Mouse (Mus musculus) megakaryocyte, adult 5-6 weeks (primary cell): ENCODE measurements around the gene Polr2m. TPM values are rescaled to one million over a fixed set of nuclear protein-coding genes. Genes with fewer than 3 reads are reported as not detected.

Source experiments
- ATAC-seq: 2 replicates; pipeline ENCODE4 v1.8.0; 2016; ENCODE audit warnings: mild to moderate bottlenecking, inconsistent platforms; ENCODE audit not compliant: poor library complexity, severe bottlenecking
- total RNA-seq, 2 experiments: library from RNA; stranded (forward) in 1 of 2; stranded (reverse) in 1 of 2; fragments of 153-499, 151-499 nt in 1 of 2; fragments of 221-1000, 200-1000 nt in 1 of 2; gene quantifications; 2 replicates each; pipeline versions ENCODE4 v1.2.3 to v1.2.4; 2015 to 2017

The Polr2m gene
- total RNA-seq, 2 experiments from 2014 or later, result 62.7 to 92.6 TPM

DNA sequence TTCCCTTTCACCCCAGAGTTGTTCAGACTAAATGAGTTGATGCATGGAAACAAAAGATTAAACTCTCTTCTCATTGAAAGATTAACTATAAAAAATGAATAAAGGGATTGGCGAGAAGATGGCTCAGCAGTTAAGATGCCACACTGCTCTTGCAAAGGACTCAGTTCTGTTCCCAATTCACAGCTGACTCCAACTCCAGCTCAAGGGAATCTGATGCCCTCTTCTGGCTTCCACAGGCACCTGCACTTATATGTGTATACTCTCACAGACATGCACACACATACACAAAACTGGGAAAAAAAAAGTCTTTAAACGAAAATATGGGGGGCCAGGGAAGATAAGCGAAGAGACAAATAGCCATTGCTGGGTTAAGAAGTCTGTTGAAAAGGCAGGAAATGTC is 9.1 kb downstream of the Polr2m start:
- no peak for ATAC-seq

- no peak for ATAC-seq
These were observed 10.2 kb downstream of the Polr2m start for GRCm38 (mm10) chr9:71475536-71475935.

DNA sequence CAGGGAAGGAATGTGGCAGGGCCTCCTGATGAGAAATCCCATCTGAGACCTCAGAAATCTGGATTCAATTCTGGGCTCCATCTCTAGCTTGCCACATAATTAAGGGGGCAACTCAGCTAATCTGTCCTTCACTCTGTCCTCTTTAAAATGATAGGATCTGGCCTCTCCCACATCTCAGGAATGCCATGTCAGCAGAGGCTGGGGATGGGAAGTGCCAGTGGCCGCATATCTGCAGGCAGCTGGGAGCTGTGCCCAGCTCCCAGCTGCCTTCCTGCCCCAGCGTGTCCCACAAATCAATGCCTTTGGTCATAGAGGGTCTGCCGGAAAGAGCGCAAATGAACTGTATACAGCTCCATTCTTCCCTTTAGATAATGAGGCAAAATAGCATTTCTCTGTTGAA is 18.3 kb downstream of the Polr2m start:
- ATAC-seq, result no peak

DNA sequence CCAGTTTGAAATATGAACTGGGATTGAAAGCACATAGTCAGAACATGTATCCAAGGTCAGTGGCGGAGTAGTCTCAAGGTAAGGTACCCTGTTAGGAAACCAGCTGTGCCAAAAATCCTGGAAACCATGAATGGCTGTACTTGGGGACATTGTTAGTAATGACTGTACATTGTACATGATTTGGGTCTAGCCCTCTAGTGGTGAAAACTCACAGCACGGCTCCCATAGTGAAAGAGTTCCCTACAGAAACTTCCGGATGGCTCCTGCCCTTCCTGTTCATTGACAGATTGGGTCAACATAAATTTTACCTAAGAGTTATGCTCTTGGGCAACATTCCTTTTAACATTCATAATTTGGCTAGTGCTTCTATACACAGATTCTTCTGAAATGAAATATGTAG is 19.6 kb downstream of the Polr2m start:
- no peak for ATAC-seq

GRCm38 (mm10) chr9:71463072-71463667 is 22.6 kb downstream of the Polr2m start:
- ATAC-seq, result no peak

DNA sequence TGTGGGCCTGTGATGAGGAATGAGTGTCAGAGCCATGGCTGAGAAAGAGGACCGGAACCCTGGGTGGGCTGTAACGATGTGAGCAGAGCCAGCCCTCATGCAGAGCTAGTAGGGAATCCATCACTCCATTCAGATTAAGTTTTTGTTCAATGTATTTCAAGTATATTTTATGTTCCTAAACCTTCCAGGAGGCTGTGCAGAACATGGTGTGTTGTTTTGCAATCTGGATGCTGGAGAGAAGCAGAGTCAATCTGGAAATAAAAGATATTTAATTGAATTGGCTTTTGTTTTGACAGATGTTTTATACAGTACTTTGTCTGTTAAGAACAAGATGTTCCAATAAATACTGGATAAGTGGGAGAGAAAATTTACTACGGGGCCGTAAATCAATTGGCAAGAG is 29.0 kb downstream of the Polr2m start:
- ATAC-seq, result no peak

DNA sequence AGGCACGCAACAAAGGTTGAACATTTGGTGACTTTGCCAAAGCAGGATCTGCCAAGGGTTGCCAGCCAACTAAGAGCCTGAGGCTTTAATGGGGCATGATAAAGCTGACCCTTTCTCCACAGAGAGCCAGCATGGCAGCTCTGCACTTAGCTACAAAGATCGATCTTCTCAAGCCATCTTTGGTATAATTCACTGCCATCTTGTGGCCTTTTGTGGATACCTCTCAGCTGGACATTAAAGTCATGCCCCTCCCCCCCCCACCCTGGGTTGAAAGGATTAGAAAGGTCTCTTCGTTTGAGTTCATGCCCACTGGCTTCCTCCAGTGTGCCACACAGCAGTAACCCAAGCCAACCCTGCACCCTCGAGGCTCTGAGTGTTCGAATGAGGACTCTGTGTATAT is 31.8 kb downstream of the Polr2m start:
- no peak for ATAC-seq

DNA sequence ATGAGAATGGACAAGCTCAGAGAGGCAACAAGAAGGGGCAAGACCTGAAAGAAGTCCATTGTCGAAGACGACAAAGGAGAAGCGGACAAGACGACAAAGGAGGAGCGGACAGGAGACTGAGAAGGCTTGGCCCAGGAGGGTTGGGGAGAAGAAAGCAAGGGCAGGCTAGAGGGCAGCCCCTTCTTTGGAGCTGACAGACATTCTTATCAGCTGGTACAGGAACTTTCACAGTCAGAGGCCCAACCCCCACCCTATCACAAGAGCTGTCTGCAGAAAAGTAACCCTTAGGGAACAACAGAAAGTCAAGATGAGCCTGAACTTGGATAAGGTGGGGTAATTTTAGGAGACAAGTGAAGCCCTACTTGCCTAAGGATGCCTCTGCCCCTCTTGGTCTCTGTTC is 32.4 kb downstream of the Polr2m start:
- ATAC-seq, result no peak

GRCm38 (mm10) chr9:71450626-71451025 is 35.1 kb downstream of the Polr2m start:
- ATAC-seq, result no peak

DNA sequence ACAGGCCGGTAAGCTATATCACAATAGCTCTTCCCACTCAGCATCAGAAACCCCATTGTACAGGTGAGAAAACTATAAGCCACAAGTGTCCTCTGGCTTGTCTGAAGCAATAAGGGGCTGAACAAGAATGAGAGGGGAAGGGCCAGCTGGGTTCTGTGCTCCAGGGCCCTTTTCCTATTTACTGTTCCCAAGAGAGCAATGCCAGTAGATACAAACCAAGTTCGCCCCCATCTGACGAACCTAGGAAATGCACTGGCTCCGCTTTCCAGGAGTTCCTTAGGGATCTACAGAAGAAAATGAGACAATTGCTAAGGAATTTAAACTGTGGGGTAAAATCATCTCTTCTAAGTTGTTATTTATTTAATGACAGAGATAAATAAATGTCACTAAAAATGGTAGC is 38.2 kb downstream of the Polr2m start:
- ATAC-seq, result no peak

DNA sequence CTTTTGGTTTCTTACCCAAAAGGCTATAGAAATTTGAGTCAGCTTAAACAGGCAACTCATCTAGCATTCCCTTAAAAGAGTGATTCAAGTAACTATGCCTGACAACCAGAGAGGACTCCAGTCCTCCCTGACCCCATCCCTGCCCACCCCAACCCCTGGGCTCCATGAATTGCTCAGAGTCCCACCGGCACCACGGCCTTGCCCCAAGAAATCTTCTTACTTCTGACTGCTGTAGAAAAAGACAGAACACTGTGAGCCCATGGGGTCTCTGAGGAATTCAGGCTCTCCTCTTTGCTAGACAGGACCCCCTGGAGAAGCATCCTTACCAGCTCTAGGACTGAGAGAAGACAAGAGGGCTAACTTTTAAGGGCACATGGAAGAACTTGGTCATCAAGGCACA is 40.4 kb downstream of the Polr2m start:
- ATAC-seq, result no peak

DNA sequence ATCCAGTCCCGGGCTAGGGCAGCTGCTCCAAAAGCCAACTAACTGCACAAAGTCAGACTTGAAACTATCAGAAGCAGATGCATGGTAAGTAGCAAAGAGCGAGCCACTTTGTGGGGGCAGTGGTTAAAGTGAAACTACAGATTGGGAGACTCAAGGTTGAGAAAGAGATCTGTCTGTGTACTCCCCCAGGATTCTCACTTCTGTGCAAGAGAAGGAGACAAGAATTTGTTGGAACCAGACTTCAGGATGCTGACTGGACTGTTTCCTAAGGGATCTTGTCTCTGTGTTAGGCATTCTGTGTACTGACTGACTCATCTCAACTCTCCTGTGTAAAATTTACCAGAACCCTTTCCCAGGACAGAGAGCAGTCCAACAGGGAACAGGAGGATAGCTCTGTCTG is 47.6 kb downstream of the Polr2m start:
- ATAC-seq, result no peak

Other genes with a start within 250 kb of the Polr2m start
- 0.27 TPM in 1 of 2 replicates, not detected in the other for gene Myzap, start 106.4 kb upstream of the Polr2m start, total RNA-seq (2015)
- gene Myzap, start 106.4 kb upstream of the Polr2m start, total RNA-seq (2017), result 0.51 TPM in 1 of 2 replicates, not detected in the other